Mouse (Mus musculus) MEL (cell line): ENCODE measurements at regions not wholly inside any gene's neighbourhood (a gene's known extent, or its start where the extent isn't known, plus 50 kb on each side); places are given as distances from the start of the nearest gene placed in this dataset.
A peak's percentile ranks its signal among the peaks of the same experiment; 100 is the strongest.

Experiments
- DNase-seq: peaks from one replicate; pipeline ENCODE4 v3.0.0; 2011; ENCODE audit warnings: low read depth, low spot score
- H3K27ac ChIP-seq: 2 replicates; pipeline ENCODE4 v1.5.1; 2012; ENCODE audit warnings: low read depth, mild to moderate bottlenecking, control low read depth, low read length, moderate library complexity; ENCODE audit not compliant: control insufficient read depth
- H3K27me3 ChIP-seq, 2 experiments: fragments of 150-350 bp in 1 of 2; sonication (generic) in 1 of 2; 2 replicates each; pipeline ENCODE4 v1.6.1; 2012; ENCODE audit warnings: low read length in 2 of 2, mild to moderate bottlenecking in 2 of 2, improper control_type of control experiment in 1 of 2, moderate library complexity in 1 of 2; ENCODE audit not compliant: insufficient read depth in 2 of 2, control insufficient read depth in 1 of 2
- H3K36me3 ChIP-seq, 2 experiments: 2 replicates each; pipeline ENCODE4 v1.6.1; 2012 to 2014; ENCODE audit warnings: low read length in 2 of 2, improper control_type of control experiment in 1 of 2, inconsistent platforms in 1 of 2, mild to moderate bottlenecking in 1 of 2; ENCODE audit not compliant: insufficient read depth in 2 of 2, control insufficient read depth in 1 of 2
- H3K4me1 ChIP-seq, 2 experiments: fragments of 150-350 bp in 1 of 2; sonication (generic) in 1 of 2; 2 replicates each; pipeline ENCODE4 v1.6.1; 2012; ENCODE audit warnings: low read length in 2 of 2, improper control_type of control experiment in 1 of 2, mild to moderate bottlenecking in 1 of 2; ENCODE audit not compliant: insufficient read depth in 2 of 2, control insufficient read depth in 1 of 2
- H3K4me3 ChIP-seq, 2 experiments: fragments of 150-350 bp in 1 of 2; sonication (generic) in 1 of 2; 2 replicates each; pipeline ENCODE4 v1.5.1; 2012; ENCODE audit warnings: low read depth in 2 of 2, low read length in 2 of 2, mild to moderate bottlenecking in 2 of 2, moderate library complexity in 2 of 2, control low read depth in 1 of 2, improper control_type of control experiment in 1 of 2; ENCODE audit not compliant: control insufficient read depth in 1 of 2, insufficient read depth in 1 of 2
- H3K79me2 ChIP-seq: 2 replicates; pipeline ENCODE4 v1.6.1; 2012; ENCODE audit warnings: mild to moderate bottlenecking, low read length, moderate library complexity; ENCODE audit not compliant: control insufficient read depth, poor library complexity, insufficient read depth
- H3K9ac ChIP-seq: 2 replicates; pipeline ENCODE4 v1.6.1; 2012; ENCODE audit warnings: low read depth, mild to moderate bottlenecking, control low read depth, low read length, moderate library complexity; ENCODE audit not compliant: control insufficient read depth, poor library complexity, severe bottlenecking
- H3K9me3 ChIP-seq: fragments of 150-350 bp; sonication (generic); replicated peaks from 2 replicates; pipeline ENCODE4 v1.6.1; 2012; ENCODE audit warnings: mild to moderate bottlenecking, low read length, improper control_type of control experiment, moderate library complexity; ENCODE audit not compliant: insufficient read depth
- BHLHE40 ChIP-seq: IDR thresholded peaks from 2 replicates; pipeline ENCODE4 v1.6.1; 2012; ENCODE audit warnings: low read depth, mild to moderate bottlenecking, inconsistent platforms, low read length, improper control_type of control experiment, borderline replicate concordance
- CHD1 ChIP-seq: IDR thresholded peaks from 2 replicates; pipeline ENCODE4 v1.6.1; 2012; ENCODE audit warnings: low read depth, mild to moderate bottlenecking, inconsistent platforms, low read length, improper control_type of control experiment
- CHD2 ChIP-seq: IDR thresholded peaks from 2 replicates; pipeline ENCODE4 v1.6.1; 2011; ENCODE audit warnings: low read length, improper control_type of control experiment
- ELF1 ChIP-seq: IDR thresholded peaks from 2 replicates; pipeline ENCODE4 v1.6.1; 2014; ENCODE audit warnings: low read depth, mild to moderate bottlenecking, inconsistent platforms, low read length, improper control_type of control experiment, moderate library complexity
- GABPA ChIP-seq: IDR thresholded peaks from 2 replicates; pipeline ENCODE4 v1.6.1; 2012; ENCODE audit warnings: low read depth, mild to moderate bottlenecking, inconsistent platforms, low read length, improper control_type of control experiment, moderate library complexity
- GATA1 ChIP-seq: IDR thresholded peaks from 2 replicates; pipeline ENCODE4 v1.6.1; 2011; ENCODE audit warnings: low read depth, low read length, improper control_type of control experiment
- HCFC1 ChIP-seq: IDR thresholded peaks from 2 replicates; pipeline ENCODE4 v1.6.1; 2012; ENCODE audit warnings: low read depth, mild to moderate bottlenecking, inconsistent platforms, low read length, improper control_type of control experiment, moderate library complexity
- KAT2A ChIP-seq: conservative IDR thresholded peaks from 2 replicates; pipeline ENCODE4 v1.6.1; 2012; ENCODE audit warnings: low read depth, low read length, improper control_type of control experiment, inconsistent platforms
- MAX ChIP-seq: IDR thresholded peaks from 2 replicates; pipeline ENCODE4 v1.6.1; 2011; ENCODE audit warnings: low read length, improper control_type of control experiment
- MEF2A ChIP-seq: IDR thresholded peaks from 2 replicates; pipeline ENCODE4 v1.6.1; 2014; ENCODE audit warnings: low read depth, mild to moderate bottlenecking, inconsistent platforms, low read length, improper control_type of control experiment; ENCODE audit not compliant: poor library complexity, insufficient replicate concordance, severe bottlenecking; ENCODE audit errors: extremely low read depth
- MXI1 ChIP-seq: IDR thresholded peaks from 2 replicates; pipeline ENCODE4 v1.6.1; 2011; ENCODE audit warnings: mild to moderate bottlenecking, low read depth, low read length, improper control_type of control experiment
- MYB ChIP-seq: IDR thresholded peaks from 2 replicates; pipeline ENCODE4 v1.6.1; 2011; ENCODE audit warnings: mild to moderate bottlenecking, low read depth, low read length, improper control_type of control experiment
- MYC ChIP-seq: IDR thresholded peaks from 2 replicates; pipeline ENCODE4 v1.6.1; 2011; ENCODE audit warnings: low read depth, mild to moderate bottlenecking, low read length, improper control_type of control experiment, moderate library complexity
- NRF1 ChIP-seq: IDR thresholded peaks from 2 replicates; pipeline ENCODE4 v1.6.1; 2014; ENCODE audit warnings: low read depth, mild to moderate bottlenecking, inconsistent platforms, low read length, improper control_type of control experiment, moderate library complexity; ENCODE audit not compliant: poor library complexity, insufficient read depth, severe bottlenecking
- POLR2AphosphoS2 ChIP-seq: IDR thresholded peaks from 2 replicates; pipeline ENCODE4 v1.6.1; 2011; ENCODE audit warnings: low read length, improper control_type of control experiment
- SIN3A ChIP-seq: IDR thresholded peaks from 2 replicates; pipeline ENCODE4 v1.6.1; 2012; ENCODE audit warnings: low read length, improper control_type of control experiment, inconsistent platforms
- SMC3 ChIP-seq: IDR thresholded peaks from 2 replicates; pipeline ENCODE4 v1.6.1; 2011; ENCODE audit warnings: low read depth, low read length, improper control_type of control experiment
- TAL1 ChIP-seq: IDR thresholded peaks from 2 replicates; pipeline ENCODE4 v1.6.1; 2012; ENCODE audit warnings: mild to moderate bottlenecking, inconsistent platforms, low read length, moderate library complexity, mixed read lengths
- TCF12 ChIP-seq: IDR thresholded peaks from 2 replicates; pipeline ENCODE4 v1.6.1; 2014; ENCODE audit warnings: low read depth, mild to moderate bottlenecking, inconsistent platforms, low read length, improper control_type of control experiment, moderate library complexity
- UBTF ChIP-seq: IDR thresholded peaks from 2 replicates; pipeline ENCODE4 v1.6.1; 2012; ENCODE audit warnings: low read depth, mild to moderate bottlenecking, inconsistent platforms, low read length, improper control_type of control experiment, moderate library complexity, borderline replicate concordance; ENCODE audit not compliant: insufficient read depth
- USF2 ChIP-seq, 2 experiments: IDR thresholded peaks; 2 replicates each; pipeline ENCODE4 v1.6.1; 2011 to 2012; ENCODE audit warnings: improper control_type of control experiment in 2 of 2, low read length in 2 of 2, borderline replicate concordance in 1 of 2, inconsistent platforms in 1 of 2, low read depth in 1 of 2, mild to moderate bottlenecking in 1 of 2; ENCODE audit not compliant: insufficient read depth in 1 of 2
- ZC3H11A ChIP-seq: IDR thresholded peaks from 2 replicates; pipeline ENCODE4 v1.6.1; 2012; ENCODE audit warnings: low read depth, mild to moderate bottlenecking, inconsistent platforms, low read length, improper control_type of control experiment
- ZMIZ1 ChIP-seq: IDR thresholded peaks from 2 replicates; pipeline ENCODE4 v1.6.1; 2012; ENCODE audit warnings: low read depth, mild to moderate bottlenecking, inconsistent platforms, low read length, improper control_type of control experiment, moderate library complexity
- ZNF384 ChIP-seq: IDR thresholded peaks from 2 replicates; pipeline ENCODE4 v1.6.1; 2012; ENCODE audit warnings: low read depth, mild to moderate bottlenecking, inconsistent platforms, low read length, improper control_type of control experiment

- Histone ChIP-seq H3K4me1 (no peaks in the 10 kb centered on the region), H3K27ac (no peak overlapping the region), H3K9me3 (no peaks in the 10 kb centered on the region), H3K27me3 (no peaks in the 10 kb centered on the region), H3K36me3 (no peaks in the 10 kb centered on the region), H3K79me2 (no peaks in the 10 kb centered on the region), H3K4me3 (no peak overlapping the region), H3K9ac (peak overlapping the region; percentile 14; the same call in 1 of the 2 replicates)
- TF ChIP-seq ZMIZ1: no peak
- TF ChIP-seq CHD1: no peak
- no peak for TF ChIP-seq SIN3A
- no peak for TF ChIP-seq GABPA
- no peak for TF ChIP-seq MYB
- TF ChIP-seq CHD2: no peak
- TF ChIP-seq TAL1: no peak
- TF ChIP-seq KAT2A: no peak
- no peak for TF ChIP-seq ZC3H11A
- no peak for TF ChIP-seq GATA1
- no peak for TF ChIP-seq ZNF384
- no peak for DNase-seq
Observed at GRCm38 (mm10) chr1:72963449-72963848, 52.3 kb downstream of the Tnp1 start.

GRCm38 (mm10) chr1:72960241-72960653 lies 55.5 kb downstream of the Tnp1 start:
- no peaks in the 10 kb centered on the region for H3K79me2 ChIP-seq
- H3K4me1 ChIP-seq: no peaks in the 10 kb centered on the region
- no peak overlapping the region for H3K9ac ChIP-seq
- no peak for DNase-seq
- H3K27ac ChIP-seq: no peak overlapping the region
- no peaks in the 10 kb centered on the region for H3K9me3 ChIP-seq
- no peaks in the 10 kb centered on the region for H3K27me3 ChIP-seq
- TF ChIP-seq NRF1 (no peak), GABPA (no peak), GATA1 (no peak), SIN3A (no peak), MXI1 (no peak), TCF12 (no peak), ZC3H11A (no peak), BHLHE40 (no peak), CHD2 (no peak), SMC3 (no peak), MEF2A (no peak), KAT2A (no peak), USF2 (IDR thresholded peaks at IDR 0.05; ENCODE audit: borderline replicate concordance in 1 of 2, insufficient read depth in 1 of 2, low read depth in 1 of 2, low read length in 2 of 2) (no peak), UBTF (no peak), POLR2AphosphoS2 (no peak), MYC (no peak), MAX (no peak), ELF1 (no peak), HCFC1 (no peak), ZNF384 (no peak)
- no peaks in the 10 kb centered on the region for H3K36me3 ChIP-seq
- no peak overlapping the region for H3K4me3 ChIP-seq
